Mouse (Mus musculus): ENCODE measurements around the gene Olfr1328. TPM values are rescaled to one million over a fixed set of nuclear protein-coding genes. Genes with fewer than 3 reads are reported as not detected.

Olfr1328 gene
- total RNA-seq (2012; rRNA removed) (1.4 and 1.6 TPM in 2 replicates), total RNA-seq (2014; rRNA removed) (0.74 and 1.5 TPM in 2 replicates), polyA plus RNA-seq (2012; ENCODE audit: insufficient read length, low read depth) (1.1 and 1.2 TPM in 2 replicates)

DNA sequence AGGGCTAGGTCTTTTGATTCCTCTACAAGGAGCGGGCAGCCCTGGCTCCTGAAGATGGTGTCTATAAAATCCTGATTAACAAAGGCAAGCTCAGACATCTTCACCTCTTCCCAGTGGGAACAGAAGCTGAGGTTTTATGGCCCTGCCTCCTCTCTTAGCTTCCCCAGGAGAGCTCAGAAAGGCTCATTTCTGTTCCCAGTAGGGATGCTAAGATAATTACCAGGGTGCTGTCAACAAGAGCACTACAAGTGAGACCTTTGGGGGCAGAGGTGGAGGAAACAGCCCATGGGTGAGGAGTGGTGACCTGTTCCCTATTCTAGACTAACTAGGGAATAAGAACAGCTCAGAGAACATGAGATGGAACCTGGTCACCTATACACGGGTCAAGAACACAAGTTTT lies at the start of gene Olfr1328:
Olfr1328 (minus strand) TSS at position 101 of the 400 bp plus-strand sequence.
- peaks cover 27 to 52% of the 10 kb centered on the region in 2 experiments for H3K36me3 ChIP-seq (replicated peaks in 1 of 2; ENCODE audit: control insufficient read depth in 1 of 2, insufficient read depth in 1 of 2, low read length in 1 of 2)
- H3K4me3 ChIP-seq (replicated peaks in 1 of 3; ENCODE audit: low read depth in 2 of 3, low read length in 2 of 3, poor library complexity in 1 of 3), result no peak within 1 kb of the TSS
- no peaks in the 10 kb centered on the region for H3K79me2 ChIP-seq (replicated peaks; ENCODE audit: control insufficient read depth, extremely low read depth, insufficient read depth, poor library complexity, severe bottlenecking)
- no peak for DNase-seq (ENCODE audit: extremely low read depth)
- dilution Hi-C loops (cut with MboI; ENCODE audit: extremely low pct_ligation_motif_present, extremely low pct_unique_long_range_greater_than_20kb, low sequenced_read_pairs) (no loop called here), in situ Hi-C loops (cut with MboI; ENCODE audit: low pct_ligation_motif_present, low pct_unique_long_range_greater_than_20kb, low sequenced_read_pairs) (no loop called here)
- no peak for TF ChIP-seq ZNF384 (IDR thresholded peaks at IDR 0.05; ENCODE audit: low read depth, low read length)
- H3K27me3 ChIP-seq (replicated peaks), result no peaks in the 10 kb centered on the region
- no peak within 1 kb of the TSS for H3K4me2 ChIP-seq (ENCODE audit: insufficient read depth, low read depth, poor library complexity, severe bottlenecking)
- H3K9ac ChIP-seq (ENCODE audit: insufficient read depth, low read depth), result no peak within 1 kb of the TSS
- peaks cover 0 to 2% of the 10 kb centered on the region in 2 experiments; a peak in 1 of 4 replicates for H3K4me1 ChIP-seq (ENCODE audit: control insufficient read depth in 1 of 2, insufficient read depth in 2 of 2)
- no peak within 1 kb of the TSS for H3K27ac ChIP-seq (ENCODE audit: insufficient read depth, low read depth)
- no peaks in the 10 kb centered on the region for H3K9me3 ChIP-seq (replicated peaks; ENCODE audit: low read length)

DNA sequence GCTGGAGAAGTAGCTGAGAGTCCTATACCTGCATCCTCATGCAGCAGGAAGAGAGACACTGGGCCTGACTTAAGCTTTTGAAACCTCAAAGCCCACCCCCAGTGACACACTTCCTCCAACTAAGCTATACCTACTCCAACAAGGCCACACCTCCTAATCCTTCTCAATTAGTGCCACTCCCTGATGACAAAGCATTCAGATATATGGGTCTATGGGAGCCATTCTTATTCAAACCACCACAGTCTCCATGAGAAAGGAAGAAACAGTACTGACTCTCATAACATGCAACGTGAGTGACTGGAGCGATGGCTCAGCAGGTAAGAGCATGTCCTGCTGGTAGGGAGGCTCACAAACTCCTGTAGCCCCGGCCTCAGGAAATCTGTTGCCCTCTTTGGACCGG lies 46.9 kb upstream of the Olfr1328 start:
- dilution Hi-C loops (cut with MboI; ENCODE audit: extremely low pct_ligation_motif_present, extremely low pct_unique_long_range_greater_than_20kb, low sequenced_read_pairs), result no loop called here
- Histone ChIP-seq H3K79me2 (replicated peaks; ENCODE audit: control insufficient read depth, extremely low read depth, insufficient read depth, poor library complexity, severe bottlenecking) (peaks cover 14% of the 10 kb centered on the region; the same call in 1 of the 2 replicates), H3K9me3 (replicated peaks; ENCODE audit: low read length) (peaks cover 22% of the 10 kb centered on the region), H3K9ac (ENCODE audit: insufficient read depth, low read depth) (no peak overlapping the region), H3K36me3 (replicated peaks in 1 of 2; ENCODE audit: control insufficient read depth in 1 of 2, insufficient read depth in 1 of 2, low read length in 1 of 2) (peaks cover 67 to 84% of the 10 kb centered on the region in 2 experiments), H3K4me3 (replicated peaks in 1 of 3; ENCODE audit: low read depth in 2 of 3, low read length in 2 of 3, poor library complexity in 1 of 3) (no peak overlapping the region), H3K4me1 (ENCODE audit: control insufficient read depth in 1 of 2, insufficient read depth in 2 of 2) (no peaks in the 10 kb centered on the region), H3K27ac (ENCODE audit: insufficient read depth, low read depth) (no peak overlapping the region), H3K4me2 (ENCODE audit: insufficient read depth, low read depth, poor library complexity, severe bottlenecking) (no peak overlapping the region), H3K27me3 (replicated peaks) (no peaks in the 10 kb centered on the region)
- DNase-seq (ENCODE audit: extremely low read depth), result no peak
- no peak for TF ChIP-seq ZMIZ1 (IDR thresholded peaks at IDR 0.05; ENCODE audit: low read depth, low read length)
- no peak for TF ChIP-seq RAD21 (IDR thresholded peaks at IDR 0.05; ENCODE audit: low read depth, low read length)
- no peak for TF ChIP-seq NELFE (IDR thresholded peaks at IDR 0.05; ENCODE audit: low read depth, low read length)
- TF ChIP-seq POLR2AphosphoS2 (IDR thresholded peaks at IDR 0.05; ENCODE audit: low read depth, low read length), result no peak
- in situ Hi-C loops (cut with MboI; ENCODE audit: low pct_ligation_motif_present, low pct_unique_long_range_greater_than_20kb, low sequenced_read_pairs), result no loop called here

DNA sequence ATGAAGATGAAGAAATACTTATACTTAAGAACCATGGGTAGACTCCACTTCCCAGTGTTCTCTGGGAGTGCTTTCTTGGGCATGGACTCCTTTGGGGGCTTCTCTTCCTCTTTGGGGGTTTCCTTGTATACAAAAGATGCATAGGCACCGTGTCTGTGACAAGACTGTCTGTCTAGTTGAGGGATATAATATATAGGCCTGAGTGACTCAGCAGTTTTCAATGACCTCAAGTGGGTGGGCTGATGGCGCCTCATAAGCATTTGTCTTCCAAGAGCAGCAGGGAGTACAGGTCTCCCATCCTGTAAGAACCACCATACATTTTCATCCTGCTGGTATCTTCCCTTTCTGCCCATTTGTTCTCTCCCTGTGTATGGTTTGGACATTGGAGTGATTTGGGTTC lies 34.9 kb upstream of the Olfr1328 start:
- Histone ChIP-seq H3K27ac (ENCODE audit: insufficient read depth, low read depth) (no peak overlapping the region), H3K4me3 (replicated peaks in 1 of 3; ENCODE audit: low read depth in 2 of 3, low read length in 2 of 3, poor library complexity in 1 of 3) (no peak overlapping the region), H3K27me3 (replicated peaks) (no peaks in the 10 kb centered on the region), H3K9me3 (replicated peaks; ENCODE audit: low read length) (peaks cover 2% of the 10 kb centered on the region), H3K4me1 (ENCODE audit: control insufficient read depth in 1 of 2, insufficient read depth in 2 of 2) (peaks cover 0 to 10% of the 10 kb centered on the region in 2 experiments; a peak in 1 of 4 replicates), H3K9ac (ENCODE audit: insufficient read depth, low read depth) (no peak overlapping the region), H3K79me2 (replicated peaks; ENCODE audit: control insufficient read depth, extremely low read depth, insufficient read depth, poor library complexity, severe bottlenecking) (peaks cover 4% of the 10 kb centered on the region), H3K4me2 (ENCODE audit: insufficient read depth, low read depth, poor library complexity, severe bottlenecking) (no peak overlapping the region), H3K36me3 (replicated peaks in 1 of 2; ENCODE audit: control insufficient read depth in 1 of 2, insufficient read depth in 1 of 2, low read length in 1 of 2) (peaks cover 15 to 88% of the 10 kb centered on the region in 2 experiments)
- in situ Hi-C loops (cut with MboI; ENCODE audit: low pct_ligation_motif_present, low pct_unique_long_range_greater_than_20kb, low sequenced_read_pairs), result loop anchor here (10.0 kb wide), 1 partner anchor 328 kb away; no protein-coding TSS in a partner anchor
- TF ChIP-seq KAT2A (IDR thresholded peaks at IDR 0.05; ENCODE audit: insufficient replicate concordance, low read length) (no peak), TBP (conservative IDR thresholded peaks at IDR 0.05; ENCODE audit: low read depth, low read length) (no peak), MXI1 (IDR thresholded peaks at IDR 0.05; ENCODE audit: low read depth, low read length) (no peak), GABPA (IDR thresholded peaks at IDR 0.05; ENCODE audit: insufficient replicate concordance, low read depth, low read length) (no peak), JUND (conservative IDR thresholded peaks at IDR 0.05; ENCODE audit: low read depth, low read length) (no peak), SIN3A (IDR thresholded peaks at IDR 0.05; ENCODE audit: low read length) (no peak), ZNF384 (IDR thresholded peaks at IDR 0.05; ENCODE audit: low read depth, low read length) (no peak), CTCF (conservative IDR thresholded peaks at IDR 0.05 in 1 of 2, IDR thresholded peaks at IDR 0.05 in 1 of 2; ENCODE audit: low read depth in 2 of 2, low read length in 2 of 2) (no peak), MYC (IDR thresholded peaks at IDR 0.05; ENCODE audit: low read depth, low read length) (no peak), MAZ (IDR thresholded peaks at IDR 0.05; ENCODE audit: low read depth, low read length) (no peak), IRF4 (IDR thresholded peaks at IDR 0.05; ENCODE audit: low read depth, low read length) (no peak), MAFK (IDR thresholded peaks at IDR 0.05; ENCODE audit: insufficient replicate concordance, low read length) (no peak), JUN (IDR thresholded peaks at IDR 0.05; ENCODE audit: insufficient read depth, low read depth, low read length) (no peak)
- dilution Hi-C loops (cut with MboI; ENCODE audit: extremely low pct_ligation_motif_present, extremely low pct_unique_long_range_greater_than_20kb, low sequenced_read_pairs), result no loop called here
- no peak for DNase-seq (ENCODE audit: extremely low read depth)

Data from CH12.LX (cell line).